Mouse (Mus musculus) neural tube, embryonic 13.5 days (tissue): ENCODE data around the gene Acp1. TPM values are rescaled to one million over a fixed set of nuclear protein-coding genes. Genes with fewer than 3 reads are reported as not detected.

Experiments used
- ATAC-seq: fragments of 200-750 bp; cut with Nextera tagmentation; 2 replicates; pipeline ENCODE4 v1.8.0; 2017; ENCODE audit warnings: low read depth, mild to moderate bottlenecking, moderate TSS enrichment, moderate library complexity
- H3K27ac ChIP-seq: fragments of 300-500 bp; sonication (generic); replicated peaks from 2 replicates; pipeline ENCODE4 v1.5.1; 2015; ENCODE audit warnings: moderate library complexity, mild to moderate bottlenecking, inconsistent platforms
- H3K27me3 ChIP-seq: fragments of 300-500 bp; sonication (generic); 2 replicates; pipeline ENCODE4 v1.6.1; 2015; ENCODE audit warnings: mild to moderate bottlenecking, inconsistent platforms
- H3K36me3 ChIP-seq: fragments of 300-500 bp; sonication (generic); 2 replicates; pipeline ENCODE4 v1.6.1; 2015; ENCODE audit warnings: mild to moderate bottlenecking, inconsistent platforms
- H3K4me1 ChIP-seq: fragments of 300-500 bp; sonication (generic); replicated peaks from 2 replicates; pipeline ENCODE4 v1.6.1; 2015; ENCODE audit warnings: inconsistent platforms
- H3K4me2 ChIP-seq: fragments of 300-500 bp; sonication (generic); 2 replicates; pipeline ENCODE4 v1.6.1; 2015; ENCODE audit warnings: inconsistent platforms, mild to moderate bottlenecking, moderate library complexity
- H3K4me3 ChIP-seq: fragments of 300-500 bp; sonication (generic); 2 replicates; pipeline ENCODE4 v1.5.1; 2015; ENCODE audit warnings: mild to moderate bottlenecking, inconsistent platforms
- H3K9ac ChIP-seq: fragments of 300-500 bp; sonication (generic); 2 replicates; pipeline ENCODE4 v1.6.1; 2015; ENCODE audit warnings: moderate library complexity, mild to moderate bottlenecking, inconsistent platforms
- H3K9me3 ChIP-seq: fragments of 300-500 bp; sonication (generic); 2 replicates; pipeline ENCODE4 v1.6.1; 2016; ENCODE audit warnings: inconsistent platforms
- WGBS: fragments of 180-500 bp; shearing (Covaris S2); methylation state at CpG from one replicate; pipeline ENCODE4 v1.1.7; 2015; 5-methylcytosine and 5-hydroxymethylcytosine counted together
- polyA plus RNA-seq: library from polyadenylated mRNA; unstranded; fragments of >200 nt; fragmentation: Nextera tagmentation; extraction: Ambion mirVana; gene quantifications from 2 replicates; pipeline ENCODE4 v1.2.1, GENCODE M21; 2015

Acp1 gene
- polyA plus RNA-seq, 1 experiment from 2014 or later = 129 TPM

DNA sequence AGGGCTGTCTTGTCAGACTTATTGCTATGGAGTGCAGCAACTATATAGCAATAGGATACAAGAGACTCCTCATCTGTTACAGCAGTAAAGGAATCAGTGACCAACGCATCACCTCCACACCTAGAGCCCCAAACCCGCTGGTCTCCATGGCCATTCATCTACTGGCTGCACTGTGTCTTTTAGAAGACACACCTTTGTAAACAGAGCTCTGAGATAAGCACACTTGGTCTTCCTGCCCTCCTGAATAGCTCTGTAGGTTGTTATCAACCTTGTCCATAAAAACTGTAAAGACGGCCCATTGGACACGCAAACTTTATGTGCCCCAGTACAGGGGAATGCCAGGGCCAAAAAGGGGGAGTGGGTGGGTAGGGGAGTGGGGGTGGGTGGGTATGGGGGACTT, 14.3 kb downstream of the Acp1 start:
- H3K4me1 ChIP-seq = no peaks in the 10 kb centered on the region
- no peak overlapping the region for H3K27ac ChIP-seq
- no peak for ATAC-seq
- H3K9me3 ChIP-seq = no peaks in the 10 kb centered on the region
- 97% methylated on average over 4 of the region's 4 CpGs for WGBS
- H3K27me3 ChIP-seq = no peaks in the 10 kb centered on the region
- H3K9ac ChIP-seq = no peak overlapping the region
- H3K4me2 ChIP-seq = no peak overlapping the region
- peaks cover 34% of the 10 kb centered on the region for H3K36me3 ChIP-seq
- H3K4me3 ChIP-seq = no peak overlapping the region

DNA sequence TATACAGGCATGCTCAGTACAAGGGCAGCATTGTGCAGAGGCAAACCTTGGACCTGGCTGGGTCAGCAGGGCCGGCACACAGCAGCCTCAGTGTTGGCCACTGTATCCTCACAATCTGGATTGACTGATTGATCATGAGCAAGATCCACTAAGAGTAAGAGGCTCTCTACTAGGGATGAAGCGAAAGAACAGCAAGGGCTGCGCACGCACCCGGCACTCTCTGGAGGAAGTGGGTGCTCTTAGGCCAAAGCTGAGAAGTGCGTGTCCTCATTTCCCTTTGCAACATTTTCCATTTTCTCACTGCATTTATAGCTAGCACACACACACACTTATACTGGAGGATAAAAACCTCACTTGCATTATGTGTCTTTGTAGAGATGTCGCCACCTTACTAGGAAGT, 20.0 kb downstream of the Acp1 start:
- Histone ChIP-seq H3K4me1 (no peaks in the 10 kb centered on the region), H3K9me3 (no peaks in the 10 kb centered on the region), H3K4me2 (no peak overlapping the region), H3K27ac (no peak overlapping the region), H3K4me3 (no peak overlapping the region), H3K9ac (no peak overlapping the region), H3K36me3 (peaks cover 9% of the 10 kb centered on the region), H3K27me3 (peaks cover 7% of the 10 kb centered on the region; the same call in 1 of the 2 replicates)
- WGBS = 84% methylated on average over 7 of the region's 7 CpGs
- no peak for ATAC-seq

DNA sequence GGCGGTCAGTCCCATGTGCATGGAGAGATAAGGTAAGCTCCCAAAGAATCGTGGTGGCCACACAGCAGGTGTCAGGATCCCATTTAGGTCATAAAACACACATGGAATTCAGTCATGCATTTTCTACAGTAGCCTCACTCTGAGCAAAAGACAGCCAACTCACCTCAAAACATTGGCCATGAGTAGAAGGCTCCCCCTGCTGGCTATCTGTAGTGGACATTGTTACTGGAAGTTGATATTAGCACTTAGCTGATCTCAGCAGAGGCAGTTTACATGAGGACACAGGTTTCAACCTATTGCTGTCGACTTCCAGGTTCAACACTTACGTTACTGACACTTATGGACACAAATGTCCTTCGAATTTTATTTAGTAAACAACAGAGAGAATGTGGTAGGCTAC, 21.3 kb downstream of the Acp1 start:
- peaks cover under 1% of the 10 kb centered on the region; the same call in 1 of the 2 replicates for H3K4me1 ChIP-seq
- peaks cover 21% of the 10 kb centered on the region for H3K27me3 ChIP-seq
- WGBS = 40% methylated on average over 5 of the region's 5 CpGs
- no peak overlapping the region for H3K9ac ChIP-seq
- no peak overlapping the region for H3K4me3 ChIP-seq
- no peaks in the 10 kb centered on the region for H3K9me3 ChIP-seq
- ATAC-seq = peak; percentile 43
- no peak overlapping the region for H3K27ac ChIP-seq
- peaks cover 9% of the 10 kb centered on the region; the same call in 1 of the 2 replicates for H3K36me3 ChIP-seq
- no peak overlapping the region for H3K4me2 ChIP-seq

DNA sequence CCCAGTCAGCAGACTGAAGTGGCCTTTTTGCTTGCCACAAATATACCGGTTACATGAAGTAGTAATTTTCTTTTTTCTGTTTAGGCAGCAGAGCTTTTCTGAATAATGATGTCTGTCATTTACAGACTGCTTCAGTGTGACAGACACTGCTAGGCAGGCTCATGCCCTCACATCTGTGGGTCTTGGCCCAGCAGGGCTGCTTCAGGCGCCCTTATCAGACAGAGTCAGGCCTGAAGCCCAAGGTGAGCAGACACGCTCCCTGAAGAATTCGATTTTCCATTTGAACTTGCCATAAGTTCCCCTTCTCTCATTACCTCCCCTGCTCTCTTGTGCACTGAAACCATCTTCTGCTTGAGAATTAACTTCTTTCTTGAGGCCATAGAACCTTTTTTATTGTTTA, 23.4 kb downstream of the Acp1 start:
- Histone ChIP-seq H3K36me3 (no peaks in the 10 kb centered on the region), H3K4me2 (no peak overlapping the region), H3K9ac (no peak overlapping the region), H3K27me3 (peaks cover 42% of the 10 kb centered on the region), H3K9me3 (no peaks in the 10 kb centered on the region), H3K27ac (no peak overlapping the region), H3K4me1 (peaks cover 17% of the 10 kb centered on the region), H3K4me3 (no peak overlapping the region)
- 95% methylated on average over 4 of the region's 4 CpGs for WGBS
- no peak for ATAC-seq

DNA sequence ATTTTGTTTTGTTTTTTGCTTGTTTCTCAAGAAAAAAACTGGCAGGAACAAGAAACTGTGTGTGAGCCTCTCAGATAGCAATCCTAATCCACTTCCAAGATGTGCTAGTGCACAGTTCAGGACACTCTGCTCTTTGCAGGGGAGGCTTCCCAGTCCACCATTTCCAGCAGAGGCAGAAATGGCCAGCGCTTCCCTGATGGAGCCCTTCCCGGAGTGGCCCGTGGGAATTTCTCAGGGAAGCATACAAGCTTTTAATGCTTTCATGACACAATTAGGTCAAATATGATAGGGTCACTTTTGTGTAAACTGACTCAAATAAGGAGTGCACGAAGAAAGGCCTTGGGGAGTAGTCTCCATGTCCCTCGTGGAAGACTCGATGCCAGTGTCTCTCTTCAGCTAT, 25.5 kb downstream of the Acp1 start:
- 82% methylated on average over 6 of the region's 6 CpGs for WGBS
- Histone ChIP-seq H3K27me3 (peaks cover 55% of the 10 kb centered on the region), H3K9ac (no peak overlapping the region), H3K4me2 (no peak overlapping the region), H3K4me1 (peaks cover 17% of the 10 kb centered on the region), H3K9me3 (no peaks in the 10 kb centered on the region), H3K27ac (no peak overlapping the region), H3K4me3 (no peak overlapping the region), H3K36me3 (no peaks in the 10 kb centered on the region)
- no peak for ATAC-seq

DNA sequence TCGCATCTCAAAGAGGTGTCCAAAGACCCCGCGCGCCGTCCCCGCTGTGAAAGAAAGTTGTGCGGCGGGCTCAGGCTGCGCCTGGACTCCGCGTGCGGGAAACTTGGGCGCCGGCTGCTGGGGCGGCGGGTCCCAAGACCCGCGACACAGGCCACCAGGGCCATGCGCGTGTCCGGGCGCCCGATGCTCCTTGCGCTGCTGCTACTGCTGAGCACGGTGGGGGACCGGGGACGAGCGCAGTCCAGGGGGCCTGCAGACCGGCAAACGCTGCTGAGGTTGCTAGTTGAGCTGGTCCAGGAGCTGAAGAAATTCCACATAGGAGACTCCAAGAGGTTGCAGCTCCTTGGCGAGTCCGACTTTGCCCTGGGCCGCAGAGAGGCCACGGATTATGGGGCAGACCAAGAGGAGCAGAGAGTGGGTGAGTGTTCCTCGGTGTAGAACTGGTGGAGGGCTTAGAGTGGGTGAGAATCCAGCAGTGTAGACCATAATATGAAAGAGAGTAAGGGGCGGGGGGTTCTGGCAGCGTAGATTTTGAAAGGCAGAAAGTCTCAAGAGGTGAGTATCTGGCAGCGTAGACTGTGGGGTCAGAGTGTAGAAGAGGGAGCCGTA, 26.7 kb downstream of the Acp1 start:
- H3K27ac ChIP-seq = no peak overlapping the region
- peaks cover 17% of the 10 kb centered on the region for H3K4me1 ChIP-seq
- 0 out of 2 replicates have a peak, but pooled peaks have one; percentile 47 for ATAC-seq
- H3K4me2 ChIP-seq = peak overlapping the region; percentile 99
- H3K36me3 ChIP-seq = no peaks in the 10 kb centered on the region
- WGBS = 9% methylated on average over 39 of the region's 39 CpGs
- H3K9ac ChIP-seq = peak overlapping the region; percentile 61
- peak overlapping the region; percentile 56 for H3K4me3 ChIP-seq
- H3K9me3 ChIP-seq = no peaks in the 10 kb centered on the region
- peaks cover 55% of the 10 kb centered on the region for H3K27me3 ChIP-seq

DNA sequence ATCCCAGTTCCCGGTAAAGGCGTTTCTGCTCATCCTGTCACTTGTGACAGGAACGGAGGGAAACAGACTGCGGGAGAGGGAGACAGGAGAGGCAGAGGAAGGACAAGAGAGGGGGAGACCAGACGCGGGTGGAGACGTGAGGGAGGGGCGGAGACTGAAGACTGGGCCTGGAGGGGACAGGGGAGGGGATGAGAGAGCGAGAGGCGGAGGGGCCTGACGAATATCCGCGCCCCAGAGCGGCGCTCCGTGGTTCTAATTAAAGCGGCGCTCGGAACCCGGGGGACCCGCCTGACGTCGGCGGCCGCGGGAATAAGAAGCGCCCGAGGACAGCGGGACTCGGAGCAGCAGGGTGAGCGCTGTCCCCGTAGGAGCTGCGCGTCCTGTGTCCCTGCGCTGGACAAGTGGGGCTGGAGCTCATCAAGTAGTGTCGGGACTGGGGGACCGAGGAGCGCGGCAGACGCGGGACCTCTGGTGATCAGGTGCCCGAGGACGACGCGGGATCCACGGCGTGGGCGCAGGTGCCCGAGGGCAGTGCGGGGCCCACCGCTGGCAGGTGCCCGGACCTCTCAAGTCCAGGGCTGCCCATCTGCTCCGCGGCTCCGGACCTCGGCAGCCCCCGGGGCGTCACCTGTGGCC, 27.3 kb downstream of the Acp1 start, which contains the start of gene Alkal2:
Gene Alkal2 (plus strand): TSS at position 337 of the 636 bp plus-strand sequence.
- Histone ChIP-seq H3K9me3 (no peaks in the 10 kb centered on the region), H3K27ac (no peak within 1 kb of the TSS), H3K4me3 (peak within 1 kb of the TSS; percentile 56), H3K36me3 (no peaks in the 10 kb centered on the region), H3K27me3 (peaks cover 55% of the 10 kb centered on the region), H3K9ac (peak within 1 kb of the TSS; percentile 61), H3K4me1 (peaks cover 17% of the 10 kb centered on the region), H3K4me2 (peak within 1 kb of the TSS; percentile 99)
- ATAC-seq = peak; percentile 70
- WGBS = under 1% methylated on average over 58 of the region's 58 CpGs

DNA sequence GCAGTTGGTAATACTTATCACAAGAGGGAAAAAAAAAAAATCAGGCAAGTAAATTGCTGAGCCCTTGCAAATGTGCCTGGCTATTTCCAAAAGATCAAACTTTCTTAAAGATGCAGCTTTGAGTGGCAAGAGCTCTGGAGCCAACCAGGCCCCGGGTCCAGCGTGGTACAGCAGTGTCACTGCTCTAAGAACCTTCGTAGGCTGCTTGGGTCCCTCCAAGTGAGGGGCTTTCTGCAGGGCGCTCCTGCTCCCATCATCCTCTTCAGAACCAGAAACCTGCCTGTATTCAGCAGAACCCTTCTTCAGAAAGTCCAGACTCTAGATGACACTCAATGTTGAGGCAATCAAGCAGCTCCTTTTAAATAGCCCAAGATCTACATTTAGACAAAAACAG, 27.8 kb downstream of the Acp1 start:
- WGBS = 11% methylated on average over 4 of the region's 4 CpGs
- no peak for ATAC-seq
- Histone ChIP-seq H3K27ac (no peak overlapping the region), H3K27me3 (peaks cover 55% of the 10 kb centered on the region), H3K9ac (peak overlapping the region; percentile 61), H3K9me3 (no peaks in the 10 kb centered on the region), H3K36me3 (no peaks in the 10 kb centered on the region), H3K4me2 (peak overlapping the region; percentile 99), H3K4me1 (peaks cover 17% of the 10 kb centered on the region), H3K4me3 (peak overlapping the region; percentile 56)

DNA sequence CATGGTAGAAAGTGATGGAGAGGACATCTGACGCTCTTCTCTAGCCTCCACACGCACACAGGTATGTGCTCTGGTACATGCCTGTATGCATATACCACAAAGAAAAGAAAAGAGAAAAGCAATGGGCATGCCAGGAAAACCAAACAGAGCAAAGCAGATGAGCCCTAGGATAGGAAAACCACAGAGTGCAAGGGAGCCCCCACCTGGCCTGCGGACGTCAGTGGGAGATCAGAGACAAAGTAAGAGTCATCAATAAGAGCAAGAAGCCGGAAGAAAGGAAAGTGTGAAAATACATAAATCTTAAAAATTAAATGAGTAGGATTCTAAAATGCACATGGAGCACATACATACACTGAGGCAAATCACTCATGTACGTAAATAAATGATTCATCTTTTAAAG, 31.9 kb downstream of the Acp1 start:
- Histone ChIP-seq H3K4me2 (no peak overlapping the region), H3K9ac (no peak overlapping the region), H3K36me3 (no peaks in the 10 kb centered on the region), H3K4me3 (no peak overlapping the region), H3K4me1 (peaks cover 10% of the 10 kb centered on the region), H3K27me3 (peaks cover 28% of the 10 kb centered on the region), H3K27ac (no peak overlapping the region), H3K9me3 (no peaks in the 10 kb centered on the region)
- WGBS = 70% methylated on average over 6 of the region's 6 CpGs
- no peak for ATAC-seq

DNA sequence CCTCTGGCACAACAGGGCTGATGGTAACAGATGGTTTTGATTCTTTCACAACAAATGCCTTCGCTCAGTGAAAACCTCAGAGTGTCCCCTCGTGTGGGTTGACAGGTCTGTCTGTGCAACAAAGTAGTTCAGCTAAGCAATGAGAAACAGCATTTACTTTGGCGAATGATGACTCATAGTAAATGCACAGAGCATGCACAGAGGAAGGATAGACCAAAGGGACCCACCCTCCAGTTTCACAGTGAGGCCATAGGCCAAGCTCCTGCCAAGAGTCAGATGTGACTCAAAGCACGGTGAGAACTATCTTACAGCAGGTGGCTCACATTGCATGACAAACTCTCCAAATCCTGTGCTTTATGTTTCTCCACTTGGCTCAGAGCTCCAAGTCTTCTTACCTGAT, 45.6 kb downstream of the Acp1 start:
- 93% methylated on average over 4 of the region's 4 CpGs for WGBS

DNA sequence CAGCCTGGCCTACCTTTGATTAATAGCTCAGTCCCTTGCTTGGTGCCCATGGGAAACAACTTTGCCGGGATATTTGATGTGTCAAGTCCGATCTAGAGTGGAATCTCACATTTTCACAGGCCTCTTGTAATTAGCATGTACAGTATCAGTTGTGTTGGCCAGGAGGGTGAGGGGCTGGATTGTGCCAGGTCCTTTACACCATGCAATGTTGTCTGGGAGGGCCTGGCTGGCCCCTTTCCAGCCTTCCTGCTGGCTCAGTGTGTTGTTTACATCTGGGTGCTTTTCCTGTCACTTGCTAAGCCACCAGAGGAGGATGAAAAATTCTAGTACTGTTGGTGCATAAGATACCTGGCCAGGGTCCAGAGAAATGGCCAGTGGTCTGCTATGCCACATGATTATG, 47.0 kb downstream of the Acp1 start:
- Histone ChIP-seq H3K27me3 (no peaks in the 10 kb centered on the region), H3K4me3 (no peak overlapping the region), H3K9ac (no peak overlapping the region), H3K36me3 (no peaks in the 10 kb centered on the region), H3K4me1 (no peaks in the 10 kb centered on the region), H3K4me2 (no peak overlapping the region), H3K27ac (no peak overlapping the region), H3K9me3 (no peaks in the 10 kb centered on the region)
- no peak for ATAC-seq
- 64% methylated on average over 2 of the region's 2 CpGs for WGBS

More for the DNA sequence above, 45.6 kb downstream of the Acp1 start:
- Histone ChIP-seq H3K9ac (no peak overlapping the region), H3K27ac (no peak overlapping the region), H3K4me1 (no peaks in the 10 kb centered on the region), H3K4me3 (no peak overlapping the region), H3K36me3 (no peaks in the 10 kb centered on the region), H3K9me3 (no peaks in the 10 kb centered on the region), H3K4me2 (no peak overlapping the region), H3K27me3 (no peaks in the 10 kb centered on the region)
- ATAC-seq = no peak

DNA sequence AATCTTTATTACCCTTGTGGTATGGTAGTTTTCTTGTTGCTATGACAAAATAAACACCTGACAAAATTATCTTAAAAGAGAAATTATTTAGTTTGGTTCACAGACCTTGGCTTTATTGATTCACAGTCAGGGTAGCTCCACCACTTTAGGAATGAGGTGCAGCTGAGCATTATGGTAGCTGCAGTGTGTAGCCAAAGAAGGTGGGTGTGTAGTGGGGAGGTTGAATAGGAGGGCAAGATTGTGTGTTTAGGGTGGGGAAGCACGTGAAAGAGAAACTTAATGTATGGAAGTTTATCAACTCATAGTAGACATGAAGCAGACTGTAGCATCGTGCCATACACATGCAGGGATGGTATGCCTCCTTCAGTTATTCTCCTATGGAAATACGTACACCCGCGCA, 55.2 kb downstream of the Acp1 start:
- Histone ChIP-seq H3K9me3 (no peaks in the 10 kb centered on the region), H3K27ac (no peak overlapping the region), H3K4me2 (no peak overlapping the region), H3K27me3 (no peaks in the 10 kb centered on the region), H3K36me3 (no peaks in the 10 kb centered on the region), H3K4me1 (no peaks in the 10 kb centered on the region), H3K4me3 (no peak overlapping the region), H3K9ac (no peak overlapping the region)
- no peak for ATAC-seq
- 87% methylated on average over 5 of the region's 5 CpGs for WGBS
